Mouse (Mus musculus): ENCODE measurements around the gene Prdm5.

The Prdm5 gene

GRCm38 (mm10) chr6:65932776-65933175 is 154.0 kb downstream of the Prdm5 start:
- no peak for DNase-seq (ENCODE audit: low read depth, low spot score)

DNA sequence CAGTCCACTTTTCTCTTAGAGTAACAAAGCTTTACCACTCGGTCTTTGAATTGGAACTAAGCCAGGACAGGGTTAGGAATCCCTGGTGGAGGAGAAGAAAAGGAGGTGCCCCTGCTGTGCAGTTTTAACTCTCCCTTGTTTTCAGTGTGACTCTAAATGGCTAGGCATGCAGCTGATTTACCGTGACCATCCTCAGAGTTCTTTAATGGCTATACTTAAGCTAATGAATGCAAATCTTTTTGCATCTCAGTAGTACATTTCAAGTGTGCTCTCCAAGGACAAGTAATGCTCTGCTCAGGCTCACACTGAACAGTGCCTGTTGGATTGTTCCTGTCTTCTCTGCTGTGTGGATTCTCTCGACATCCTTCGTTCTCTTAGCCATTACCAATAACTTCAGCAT is 154.4 kb downstream of the Prdm5 start:
- no peak for DNase-seq (ENCODE audit: low read depth, low spot score)

- DNase-seq (ENCODE audit: low read depth, low spot score): peak; percentile 11
Measured at GRCm38 (mm10) chr6:65935566-65936281, 156.9 kb downstream of the Prdm5 start.

DNA sequence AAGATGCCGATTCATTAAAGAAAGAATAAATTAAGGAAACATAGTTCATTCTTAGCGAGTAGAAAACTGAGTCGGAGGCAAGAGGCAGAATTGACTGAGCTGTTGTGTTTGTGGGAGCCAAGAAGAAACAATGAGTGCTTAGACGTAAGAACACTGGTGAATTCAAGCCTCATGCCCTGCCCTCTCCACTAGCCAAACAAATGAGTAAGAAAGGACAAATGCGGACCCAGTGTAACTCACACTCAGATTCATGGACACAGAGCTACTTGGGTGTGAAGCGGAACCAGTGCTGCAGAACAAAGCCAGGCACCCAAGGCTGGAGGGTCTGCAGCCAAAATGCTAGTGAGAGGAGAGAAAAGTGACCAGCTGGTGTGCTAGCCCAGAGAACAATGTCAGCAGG is 171.7 kb downstream of the Prdm5 start:
- DNase-seq (ENCODE audit: low read depth, low spot score): no peak

- no peak for DNase-seq (ENCODE audit: low read depth, low spot score)
Measured at GRCm38 (mm10) chr6:65952309-65952708, 173.5 kb downstream of the Prdm5 start, which contains the start of gene 4930544G11Rik. Gene 4930544G11Rik (plus strand): TSS chr6:65952609.

- DNase-seq (ENCODE audit: low read depth, low spot score): peak; percentile 15
Measured at GRCm38 (mm10) chr6:65969386-65970111, 190.8 kb downstream of the Prdm5 start.

- DNase-seq (ENCODE audit: low read depth, low spot score): no peak
Measured at GRCm38 (mm10) chr6:65970410-65970809, 191.6 kb downstream of the Prdm5 start.
